Mouse (Mus musculus) thymus, postnatal 4 days (tissue): ENCODE data around the gene Gm20388.

Experiments used
- DNase-seq: peaks from one replicate; pipeline ENCODE4 v3.0.0; 2021

Gene Gm20388

DNA sequence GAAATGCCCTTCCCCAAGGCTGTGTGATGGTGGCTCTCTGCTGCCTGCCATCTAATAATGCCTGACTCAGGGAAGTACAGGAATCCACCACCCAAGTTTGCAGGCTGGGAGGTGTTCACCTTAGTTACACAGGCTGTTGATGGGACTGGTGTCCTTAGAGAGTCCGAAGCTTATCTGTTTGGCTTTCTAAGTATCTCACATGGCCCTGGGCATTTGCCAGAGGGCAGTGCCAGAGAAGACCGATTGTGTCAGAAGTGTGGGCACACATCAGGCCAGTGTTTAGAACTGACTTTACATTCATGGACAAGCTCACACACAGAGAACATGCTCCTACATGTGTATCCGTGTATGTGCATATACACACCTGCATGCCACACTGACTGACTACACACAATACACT is 1300.0 kb downstream of the Gm20388 start:
- DNase-seq, result no peak

DNA sequence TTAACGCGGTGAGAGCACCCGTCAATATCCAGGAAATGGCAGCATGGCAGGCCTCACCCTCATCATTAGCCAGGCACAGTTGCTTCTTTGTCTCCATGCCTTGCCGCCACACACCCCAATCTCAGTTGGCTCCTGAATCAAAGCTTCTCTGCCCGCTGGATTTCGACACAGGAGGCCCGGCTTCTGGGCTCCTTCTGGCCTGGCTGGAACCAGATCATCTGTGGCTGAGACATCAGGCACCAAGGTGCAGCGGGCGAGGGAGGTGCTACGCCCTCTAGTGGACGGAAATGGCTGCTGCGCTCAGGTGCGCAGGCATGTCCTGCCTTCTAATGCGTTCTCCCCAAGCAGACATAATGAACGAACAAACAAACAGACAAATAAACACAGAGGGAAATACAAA is 1302.6 kb downstream of the Gm20388 start:
- DNase-seq, result peak; percentile 20

DNA sequence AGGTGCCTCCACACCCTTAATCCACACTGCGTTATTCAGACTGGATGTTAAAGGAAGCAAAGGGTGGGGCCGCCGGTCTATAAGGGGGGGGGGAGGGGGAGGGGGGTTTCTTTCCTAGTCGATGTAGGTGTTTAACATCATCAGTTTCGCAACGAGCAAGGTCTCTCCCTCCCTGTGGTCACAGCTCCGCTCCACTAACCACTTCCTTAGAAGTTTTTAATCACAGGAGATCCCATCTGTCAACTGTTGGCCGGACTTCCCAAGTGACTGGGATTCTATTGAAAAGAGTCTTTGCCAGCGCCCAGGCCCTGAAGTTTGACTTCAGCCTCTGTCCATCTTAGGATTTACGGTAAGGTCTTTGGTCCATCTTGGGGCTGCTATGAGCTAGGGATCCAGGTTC is 1303.0 kb downstream of the Gm20388 start:
- DNase-seq, result no peak

DNA sequence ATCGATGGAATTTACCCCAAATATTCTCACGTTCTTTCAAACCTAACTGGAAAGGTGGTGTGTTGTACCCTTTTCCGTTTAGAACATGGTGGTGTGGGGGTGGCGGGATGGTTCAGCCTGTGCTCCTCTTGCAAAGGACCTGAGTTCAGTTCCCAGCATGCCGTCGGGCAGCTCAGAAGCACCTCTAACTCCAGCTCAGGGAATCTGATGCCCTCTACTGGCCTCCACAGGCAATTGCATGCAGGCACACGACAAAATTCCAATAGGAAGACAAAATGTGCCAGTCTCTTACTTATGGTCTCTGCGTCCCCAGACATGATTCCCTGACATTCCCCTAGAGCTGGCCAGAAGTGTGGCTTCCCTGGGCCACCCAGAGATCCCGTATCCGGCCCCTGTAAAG is 1304.3 kb downstream of the Gm20388 start:
- no peak for DNase-seq

DNA sequence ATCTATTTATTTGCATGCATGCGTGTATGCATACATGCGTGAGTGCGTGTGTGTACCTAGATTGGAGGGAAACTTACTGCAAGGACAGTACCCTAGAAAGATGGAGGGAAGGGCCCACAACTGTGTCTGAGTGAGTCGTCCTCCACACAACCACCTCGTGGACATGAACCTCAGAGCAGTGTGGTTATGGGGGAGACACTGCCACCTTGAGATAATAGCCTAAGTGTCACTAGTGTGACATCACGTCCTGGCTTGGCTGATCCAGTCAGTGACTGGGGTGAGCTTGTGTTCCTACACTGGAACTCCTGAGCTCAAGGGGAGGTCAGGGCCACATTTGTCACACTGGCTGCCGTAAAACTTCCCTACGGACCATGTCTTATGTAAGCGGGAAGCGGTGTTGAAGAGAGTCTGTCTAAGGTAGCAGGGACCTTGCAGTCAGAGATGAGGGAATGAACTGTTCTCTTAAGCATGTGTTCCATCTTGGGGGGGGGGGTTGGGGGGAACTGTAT is 1305.9 kb downstream of the Gm20388 start:
- no peak for DNase-seq

DNA sequence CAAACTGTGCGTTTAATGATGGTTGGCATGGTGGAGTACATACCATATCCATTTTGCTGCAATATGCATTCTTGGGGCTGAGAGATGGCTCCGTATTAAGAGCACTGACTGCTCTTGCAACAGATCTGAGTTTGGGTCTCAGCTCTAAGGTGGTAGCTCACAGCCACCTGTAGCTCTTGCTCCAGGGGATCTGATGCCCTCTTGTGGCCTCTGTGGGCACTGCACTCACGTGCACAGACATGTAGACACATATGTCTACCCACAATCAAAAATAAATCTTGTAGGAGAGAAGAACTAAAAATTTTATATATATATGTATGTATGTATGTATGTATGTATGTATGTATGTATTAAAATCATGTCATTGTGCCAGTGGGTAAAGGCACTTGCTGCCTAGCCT is 1307.8 kb downstream of the Gm20388 start:
- DNase-seq, result peak; percentile 59

DNA sequence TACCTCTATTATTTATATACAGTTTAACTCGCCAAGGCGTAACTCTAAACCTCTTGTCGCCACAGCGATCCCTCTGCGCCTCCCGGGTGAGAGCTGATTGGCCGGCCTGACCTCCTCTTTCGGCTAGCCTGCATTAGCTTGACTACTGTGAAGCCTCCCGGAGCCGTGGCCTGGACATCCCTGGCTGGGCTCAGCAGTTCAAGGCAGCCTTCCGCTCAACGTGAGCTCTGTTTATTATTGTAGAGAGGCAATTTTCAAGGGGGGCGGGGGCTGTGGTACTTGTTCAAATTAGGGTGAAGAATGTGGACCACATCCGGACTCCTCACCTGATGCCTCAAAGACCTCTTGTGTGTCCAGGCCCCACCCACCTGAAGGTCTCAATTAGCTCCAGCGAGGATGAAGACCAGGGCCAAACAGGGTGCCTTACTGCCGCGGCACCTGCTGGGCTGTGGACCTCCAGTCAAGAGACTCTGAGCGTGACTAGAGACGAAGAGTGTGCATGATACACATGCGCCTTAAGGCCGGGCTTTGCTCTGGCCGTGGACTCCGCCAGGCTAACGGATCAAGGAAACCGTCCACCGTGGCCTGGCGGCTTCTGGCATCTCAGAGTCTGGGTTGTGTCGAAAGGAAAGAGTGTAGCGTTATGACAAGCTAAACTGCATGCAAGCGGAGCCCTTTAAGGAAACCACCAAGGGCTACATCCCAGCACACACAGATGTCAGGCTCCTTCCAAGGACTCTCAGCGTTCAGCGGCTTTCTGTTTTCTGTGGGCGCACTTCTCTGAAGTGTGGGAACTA is 1309.7 kb downstream of the Gm20388 start:
- DNase-seq, result no peak

DNA sequence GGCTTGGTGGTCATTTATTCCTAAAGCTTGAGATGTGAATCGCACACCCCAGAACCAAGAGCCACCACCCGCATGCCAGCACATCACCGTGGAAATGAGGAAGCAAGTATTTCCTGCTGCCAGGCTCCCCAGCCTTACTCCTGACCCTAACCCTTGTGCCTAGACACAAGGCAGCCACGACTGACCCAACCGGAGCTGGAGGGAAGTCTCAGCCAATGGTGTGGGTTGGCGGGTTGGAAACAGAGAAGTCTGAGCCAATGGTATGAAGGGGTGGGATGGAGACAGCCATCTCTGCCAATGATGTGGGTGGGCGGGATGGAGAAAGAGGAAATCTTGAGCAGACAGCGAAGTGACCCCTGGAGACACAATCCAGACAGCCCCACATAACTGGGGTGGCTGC is 1314.1 kb downstream of the Gm20388 start:
- DNase-seq, result no peak

DNA sequence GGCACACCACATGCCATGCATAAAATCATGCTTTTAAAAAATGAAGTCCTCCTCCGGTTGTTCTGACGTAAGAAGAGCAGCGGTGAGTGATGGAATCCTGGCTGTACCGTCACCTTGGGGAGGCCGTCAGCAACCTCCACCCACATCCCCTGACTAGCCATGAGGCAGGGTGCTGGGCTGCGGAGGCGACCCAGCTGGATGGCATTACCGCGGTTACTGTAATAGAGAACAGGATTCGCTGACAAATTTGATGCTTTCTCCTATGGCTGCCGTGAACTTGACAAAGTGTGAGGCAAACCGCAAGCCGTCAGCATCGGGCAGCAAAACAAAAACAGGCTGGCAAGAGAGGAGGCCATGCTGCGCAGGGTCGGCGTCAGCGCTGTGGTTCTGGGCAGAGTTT is 1317.1 kb downstream of the Gm20388 start:
- DNase-seq, result no peak

DNA sequence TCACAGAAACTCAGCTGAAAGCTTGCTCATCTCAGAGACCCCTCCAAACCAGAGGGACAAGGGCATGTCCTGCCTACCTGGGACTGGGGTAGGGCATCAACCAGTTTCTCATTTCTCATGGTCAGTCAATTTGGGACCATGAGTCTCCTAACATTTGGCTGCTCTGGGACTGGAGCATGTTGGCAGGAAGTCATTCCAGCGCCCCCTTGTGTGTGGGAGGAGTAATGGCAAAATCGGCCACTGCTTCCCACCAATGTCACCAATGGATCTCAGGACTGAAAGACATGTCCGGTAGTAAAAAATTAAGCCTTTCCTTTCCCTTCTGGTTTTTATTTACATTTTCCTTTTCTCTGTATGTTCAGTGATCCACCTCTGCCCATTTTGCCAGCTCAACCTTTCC is 1318.3 kb downstream of the Gm20388 start:
- DNase-seq, result peak; percentile 44

DNA sequence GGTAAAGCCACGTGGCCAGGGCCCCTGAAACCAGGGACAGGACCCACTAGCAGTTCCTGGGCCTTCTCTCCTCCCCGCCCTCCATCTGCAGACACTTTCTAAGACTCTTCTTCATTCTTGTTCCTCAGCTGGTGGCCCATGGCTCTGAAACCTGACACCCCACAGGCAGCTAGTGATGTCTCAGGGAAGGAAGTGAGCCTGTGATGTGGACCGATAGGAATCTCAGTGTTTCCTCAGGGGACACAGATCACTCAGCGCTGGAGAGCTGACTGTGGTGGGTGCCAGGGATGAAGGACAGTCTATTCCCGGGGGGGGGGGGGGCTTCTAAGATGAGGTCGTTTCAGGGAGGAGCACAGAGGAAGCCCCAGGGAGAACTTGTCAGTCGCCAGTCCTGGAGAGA is 1318.9 kb downstream of the Gm20388 start:
- DNase-seq, result no peak

DNA sequence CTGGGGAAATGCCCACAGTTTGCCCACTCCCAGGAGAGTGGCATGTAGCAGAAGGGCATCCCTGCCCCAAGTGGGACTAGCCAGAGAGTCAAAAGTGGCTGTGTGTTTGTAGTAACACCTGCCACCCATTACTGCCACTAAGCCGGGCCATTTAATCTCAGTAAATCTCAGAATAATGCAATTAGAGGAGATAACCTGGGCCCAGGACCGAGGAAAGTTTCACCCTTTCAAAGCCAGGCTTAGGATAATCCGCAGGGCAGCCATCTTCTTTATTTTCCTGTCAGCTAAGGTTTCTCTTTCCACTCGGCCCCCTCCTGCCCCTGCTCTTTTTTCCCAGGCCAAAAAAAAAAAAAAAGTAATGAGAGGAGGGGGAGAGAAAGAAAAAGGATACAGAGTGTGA is 1322.6 kb downstream of the Gm20388 start:
- DNase-seq, result no peak

DNA sequence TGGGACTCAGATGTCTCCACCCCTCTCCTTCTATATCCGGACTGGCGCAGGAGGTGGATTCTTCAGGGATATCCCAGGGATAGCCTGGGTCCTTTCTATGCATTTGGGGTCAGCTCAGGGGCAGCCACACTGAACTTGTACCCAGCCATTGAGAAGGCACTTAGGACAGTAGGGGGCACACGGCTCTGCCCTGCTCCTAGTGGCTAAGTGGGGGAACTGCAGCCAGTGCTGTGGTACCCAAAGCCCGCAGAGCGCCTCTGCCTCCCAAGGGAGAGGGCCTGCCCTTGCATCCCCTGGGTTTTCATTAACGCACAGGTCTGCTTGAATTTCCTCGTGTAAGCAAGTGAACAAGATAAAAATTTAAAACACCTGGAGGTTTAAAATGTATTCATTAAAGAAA is 1324.3 kb downstream of the Gm20388 start:
- peak; percentile 68 for DNase-seq

DNA sequence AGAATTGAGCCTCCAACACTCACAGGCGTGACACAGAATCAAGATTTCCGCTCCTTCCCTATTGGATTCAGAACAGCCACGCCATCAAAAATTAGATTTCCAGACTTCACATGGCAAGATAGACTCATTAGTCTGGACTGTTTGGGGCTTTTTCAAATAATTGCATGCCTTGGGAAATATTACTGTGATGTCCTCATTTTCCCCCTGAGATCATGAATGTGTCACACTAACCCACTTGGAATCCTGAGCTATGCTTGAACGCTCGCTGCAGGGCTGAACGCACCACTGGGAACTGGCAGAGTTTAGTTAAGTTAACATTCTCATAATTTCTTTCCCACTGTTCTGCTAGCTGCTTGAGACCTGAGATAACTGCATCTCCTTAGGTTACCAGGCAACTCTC is 1329.0 kb downstream of the Gm20388 start:
- no peak for DNase-seq

DNA sequence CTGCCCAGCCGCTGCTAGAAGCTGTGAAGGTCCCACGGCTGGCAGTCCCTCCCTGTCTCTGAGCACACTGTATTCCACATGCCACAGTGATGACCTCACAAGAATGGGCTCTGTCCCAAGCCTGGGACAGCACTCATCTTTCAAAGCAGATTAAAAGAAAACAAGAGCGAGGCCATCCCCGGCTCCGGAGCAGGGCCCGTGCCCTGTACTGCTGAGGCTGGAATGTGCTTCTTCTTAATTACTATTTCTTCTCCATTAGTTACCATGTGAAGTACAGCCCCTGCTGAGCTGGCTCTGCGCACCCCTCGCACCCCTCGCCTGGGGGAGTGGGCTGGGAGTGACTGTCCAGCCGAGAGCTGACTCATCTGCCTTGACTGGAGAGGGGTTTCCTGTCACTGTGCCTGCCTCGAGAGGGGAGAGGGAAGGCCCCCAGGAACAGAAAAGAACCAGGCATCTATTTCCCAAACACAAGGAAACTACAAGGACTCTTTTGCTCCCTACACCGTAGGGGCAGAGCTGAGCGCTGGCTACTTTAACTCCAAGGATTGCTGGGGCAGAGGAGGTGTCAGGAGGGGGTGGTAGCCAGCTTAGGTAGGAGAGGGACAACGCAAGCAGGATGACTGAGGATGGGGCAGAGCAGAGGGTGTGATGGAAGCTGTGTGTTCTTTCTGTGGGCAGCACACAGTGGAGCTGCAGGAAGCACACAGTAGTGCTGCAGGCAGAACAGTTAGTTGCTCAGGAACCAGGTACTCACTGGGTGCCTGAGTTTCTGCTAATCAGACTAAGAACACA is 1331.3 kb downstream of the Gm20388 start:
- DNase-seq, result no peak

DNA sequence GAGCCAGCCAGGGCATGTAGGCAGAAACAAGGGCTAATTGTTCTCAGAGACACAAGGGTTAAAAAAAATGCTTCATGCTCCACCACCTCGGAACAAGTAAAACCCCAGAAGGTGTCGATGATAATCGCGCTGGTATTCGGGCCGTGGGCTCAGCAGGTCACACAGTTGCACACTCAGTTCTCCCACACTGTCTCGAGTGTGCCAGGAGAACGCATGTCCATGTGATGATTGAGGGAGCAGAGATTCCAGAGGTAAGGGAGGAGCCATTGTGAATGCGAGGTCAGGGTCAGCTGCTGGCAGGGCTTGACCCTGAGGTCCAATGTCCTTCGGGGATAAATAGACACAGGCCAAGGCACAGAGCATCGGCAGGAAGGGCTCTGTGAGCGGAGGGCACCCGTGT is 1332.0 kb downstream of the Gm20388 start:
- no peak for DNase-seq

DNA sequence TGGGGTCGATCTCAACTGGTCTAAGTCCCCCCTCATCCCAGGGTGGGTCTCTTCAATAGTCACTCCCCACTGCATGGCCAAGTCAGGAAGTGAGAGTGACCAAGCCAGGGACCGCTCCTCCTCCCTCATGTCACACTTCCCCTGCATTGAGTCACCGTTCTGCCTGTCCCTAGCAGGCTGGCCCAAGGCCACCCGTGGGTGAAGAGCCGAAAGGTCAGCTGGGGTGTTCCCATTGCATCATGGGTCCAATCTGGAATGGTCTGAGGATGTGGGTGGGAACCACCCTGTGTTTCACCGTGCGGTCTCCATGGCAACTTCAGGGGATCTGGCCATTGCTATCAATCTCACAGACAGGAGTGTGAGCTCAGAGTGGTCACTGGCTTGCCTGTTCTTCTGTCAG is 1338.2 kb downstream of the Gm20388 start:
- no peak for DNase-seq

DNA sequence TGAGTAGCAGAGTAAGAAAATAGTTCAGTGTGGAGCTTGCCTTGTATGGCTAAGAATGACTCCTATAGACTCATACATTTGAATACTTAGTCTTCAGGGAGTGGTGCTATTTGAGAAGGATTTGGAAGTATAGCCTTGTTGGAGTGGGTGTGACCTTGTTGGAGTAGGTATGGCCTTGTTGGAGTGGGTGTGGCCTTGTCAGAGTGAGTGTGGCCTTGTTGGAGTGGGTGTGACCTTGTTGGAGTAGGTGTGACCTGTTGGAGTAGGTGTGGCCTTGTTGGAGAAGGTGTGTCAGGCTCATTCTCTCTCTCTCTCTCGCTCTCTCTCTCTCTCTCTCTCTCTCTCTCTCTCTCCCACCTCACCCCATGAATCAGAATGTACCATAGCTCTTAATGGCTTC is 1338.8 kb downstream of the Gm20388 start:
- DNase-seq, result no peak

DNA sequence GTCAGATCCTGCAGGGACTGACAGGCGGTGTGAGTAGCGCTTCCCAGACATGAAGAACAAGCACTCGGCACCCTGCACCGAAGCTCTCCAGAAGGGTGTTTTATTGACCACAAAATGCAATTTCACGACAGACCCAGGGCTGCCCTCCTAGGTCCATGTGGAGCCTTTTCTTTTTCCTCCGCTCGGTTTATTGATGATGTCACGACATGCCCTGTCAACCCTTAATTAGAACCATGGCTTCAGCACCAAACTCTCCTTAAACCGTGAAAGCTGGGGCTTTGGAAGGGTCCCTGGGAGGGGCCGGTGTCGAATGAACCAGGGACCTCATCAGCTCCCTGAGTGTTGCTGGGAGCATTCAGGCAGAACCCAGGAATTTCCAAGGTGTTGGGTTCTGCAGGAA is 1340.4 kb downstream of the Gm20388 start:
- DNase-seq, result no peak

DNA sequence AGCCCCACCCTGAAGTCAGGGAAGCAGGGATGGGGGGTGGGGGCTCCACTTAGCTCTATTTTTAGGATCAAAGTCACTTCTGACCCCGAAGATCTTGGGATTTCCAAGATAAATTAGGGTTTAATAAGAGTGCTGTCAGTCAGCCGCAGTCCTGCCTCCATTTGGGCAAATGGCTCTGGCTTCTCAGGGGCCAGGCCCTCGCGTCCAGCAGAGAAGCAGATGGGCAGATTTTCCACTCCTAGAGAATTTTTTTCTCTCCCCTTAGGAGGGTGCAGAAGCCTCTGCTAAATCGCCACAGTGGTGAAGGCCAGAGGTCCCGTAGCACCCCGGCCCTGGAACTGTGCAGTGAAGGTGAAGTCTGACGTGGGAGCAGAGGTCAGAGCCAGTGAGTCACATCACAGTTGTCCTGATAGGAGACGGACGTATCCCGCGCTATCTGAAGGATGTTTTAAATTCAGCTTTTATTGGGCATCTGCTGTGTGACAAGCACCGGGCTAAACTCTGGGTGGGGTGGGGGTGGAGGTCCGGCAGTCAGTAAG is 1345.2 kb downstream of the Gm20388 start:
- DNase-seq, result no peak

DNA sequence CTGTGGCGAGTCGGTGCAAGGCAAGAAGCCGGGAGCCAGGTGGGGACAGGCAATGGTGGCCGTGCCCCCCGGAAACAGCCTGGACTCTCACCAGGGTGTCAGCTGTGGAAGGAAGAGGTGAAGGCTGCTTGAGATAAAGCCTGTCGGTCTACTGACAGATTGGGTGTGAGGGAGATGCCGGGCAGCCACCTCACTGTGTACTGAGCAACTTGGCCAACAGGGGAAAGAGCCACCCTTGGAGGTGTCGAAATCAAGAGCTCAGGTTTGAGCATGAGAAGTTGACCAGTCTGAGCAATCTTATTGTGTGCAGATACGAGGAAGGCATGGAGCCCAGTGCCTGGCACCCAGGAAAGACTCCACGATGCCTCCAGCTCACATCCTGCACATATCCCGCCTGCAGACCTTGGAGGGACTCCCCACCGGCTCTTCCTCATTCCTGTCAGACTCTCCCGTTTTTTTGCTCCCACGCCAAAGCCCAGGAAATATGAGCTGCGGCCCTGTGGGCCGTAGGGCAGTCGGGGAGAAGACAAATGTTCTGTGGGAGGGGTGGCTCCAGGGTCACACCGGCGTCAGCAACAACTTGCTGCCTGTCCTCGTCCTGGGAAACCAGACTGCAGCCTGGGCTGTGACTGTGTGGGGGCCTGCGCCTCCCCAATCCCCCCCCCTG is 1347.6 kb downstream of the Gm20388 start:
- no peak for DNase-seq

DNA sequence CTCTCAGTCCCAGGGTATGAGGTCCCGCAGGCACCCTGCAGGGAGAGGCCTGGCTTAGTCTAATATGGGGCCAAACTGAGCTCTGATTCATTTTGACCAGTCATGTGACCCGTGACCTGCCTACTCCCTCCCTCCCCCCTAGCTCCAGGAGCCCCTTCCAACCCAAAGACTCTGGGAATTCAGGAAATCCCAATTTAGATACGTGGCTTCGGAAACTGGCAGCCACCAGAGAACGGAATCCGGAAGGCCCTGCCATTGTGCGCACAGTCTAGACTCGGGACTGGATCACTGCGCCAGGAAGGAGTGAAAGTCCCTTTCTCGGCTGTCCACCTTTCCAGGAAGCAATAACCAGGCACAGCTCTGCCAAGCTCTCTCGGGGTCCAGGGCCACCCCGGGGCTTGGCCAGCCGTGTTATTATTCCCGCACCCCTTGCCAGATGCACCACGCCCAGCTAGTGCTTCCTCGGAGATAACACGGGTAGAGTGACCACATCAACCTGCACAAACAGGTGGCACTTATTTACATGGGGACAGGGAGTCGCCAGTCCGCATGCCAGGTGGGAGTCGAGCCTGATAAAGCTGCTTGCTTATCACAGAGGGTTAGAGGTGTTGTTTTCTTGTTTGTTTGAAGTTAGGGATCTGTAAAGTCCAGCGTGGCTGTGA is 1352.2 kb downstream of the Gm20388 start:
- DNase-seq, result no peak

DNA sequence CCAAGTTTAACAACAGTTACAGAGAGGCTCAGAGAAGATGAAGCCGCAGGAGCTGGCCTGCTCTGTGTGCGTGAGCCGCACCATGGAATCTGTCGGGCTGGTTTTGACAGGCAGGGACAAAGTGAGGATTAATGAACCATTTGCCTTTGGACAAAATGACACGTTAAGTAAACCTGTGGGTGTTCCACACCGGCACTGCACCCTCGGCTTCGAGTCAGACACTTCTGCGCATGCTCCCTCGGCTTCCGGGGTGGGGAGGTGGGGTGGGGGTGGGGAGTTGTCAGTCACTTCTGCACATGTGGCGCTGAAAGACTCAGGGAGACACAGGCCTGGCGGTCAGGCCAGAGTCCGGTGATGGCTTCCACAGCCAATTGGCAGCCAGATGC is 1352.7 kb downstream of the Gm20388 start:
- no peak for DNase-seq
